Mouse (Mus musculus) frontal cortex, adult (tissue): ENCODE measurements around the gene Lag3.

Experiments used
- ATAC-seq: cut with Nextera tagmentation; 2 replicates; pipeline ENCODE4 v1.9.2; 2017; ENCODE audit warnings: mild to moderate bottlenecking, moderate library complexity, mixed read lengths; ENCODE audit not compliant: low TSS enrichment

Gene Lag3

DNA sequence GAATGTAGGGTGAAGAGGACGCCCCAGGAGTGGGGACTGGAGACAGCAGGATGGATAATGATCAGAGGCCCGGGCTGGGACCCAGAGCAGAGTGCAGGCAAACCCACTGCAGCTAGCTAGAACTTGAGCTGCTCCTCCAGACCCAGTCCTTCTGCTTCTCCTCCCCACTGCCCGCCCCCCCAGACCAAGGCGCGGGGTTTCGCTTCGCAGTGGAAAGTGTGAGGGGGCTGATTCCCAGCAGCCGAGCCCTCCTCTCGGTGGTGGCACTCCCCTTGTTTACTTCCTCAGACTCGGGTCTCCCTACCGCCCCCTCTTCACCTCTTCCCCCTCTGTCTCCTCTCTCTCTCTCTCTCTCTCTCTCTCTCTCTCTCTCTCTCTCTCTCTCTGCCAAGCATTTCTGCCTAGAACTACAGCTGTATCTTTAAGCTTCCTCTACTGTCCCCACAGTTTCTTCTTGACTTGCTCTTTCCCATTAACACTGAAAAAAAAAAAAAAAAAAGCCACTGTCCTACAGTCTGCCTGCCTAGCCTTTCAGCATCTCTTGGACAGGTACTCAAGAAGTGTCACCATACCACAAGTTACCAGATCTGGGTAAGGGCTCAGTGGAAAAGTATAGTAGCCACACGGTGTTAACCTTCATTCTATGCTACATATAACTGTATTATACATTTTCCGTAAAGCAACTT lies at the start of gene Lag3:
Gene Lag3 (minus strand): TSS at position 173 of the 686 bp plus-strand sequence.
- ATAC-seq: no peak

DNA sequence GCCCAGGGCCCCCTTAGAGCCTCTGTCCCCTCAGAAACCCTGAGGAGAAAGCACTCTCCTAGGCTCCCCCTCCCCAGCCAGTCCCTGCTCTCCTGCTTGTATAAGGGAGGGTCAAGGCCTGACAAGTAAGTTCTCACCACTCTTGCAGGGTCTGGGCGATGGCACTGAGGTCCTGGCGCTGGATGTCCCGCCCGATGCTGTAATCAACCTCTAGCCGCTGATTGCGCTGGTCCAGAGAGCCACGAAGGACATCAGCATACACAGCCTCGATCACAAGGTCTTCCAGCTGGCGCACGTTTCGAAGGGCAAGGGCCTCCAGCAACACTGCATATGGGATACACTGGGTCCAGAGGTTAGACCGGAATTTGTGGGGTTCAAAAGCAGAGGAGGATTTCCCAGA lies 49.5 kb upstream of the Lag3 start:
- ATAC-seq: no peak

DNA sequence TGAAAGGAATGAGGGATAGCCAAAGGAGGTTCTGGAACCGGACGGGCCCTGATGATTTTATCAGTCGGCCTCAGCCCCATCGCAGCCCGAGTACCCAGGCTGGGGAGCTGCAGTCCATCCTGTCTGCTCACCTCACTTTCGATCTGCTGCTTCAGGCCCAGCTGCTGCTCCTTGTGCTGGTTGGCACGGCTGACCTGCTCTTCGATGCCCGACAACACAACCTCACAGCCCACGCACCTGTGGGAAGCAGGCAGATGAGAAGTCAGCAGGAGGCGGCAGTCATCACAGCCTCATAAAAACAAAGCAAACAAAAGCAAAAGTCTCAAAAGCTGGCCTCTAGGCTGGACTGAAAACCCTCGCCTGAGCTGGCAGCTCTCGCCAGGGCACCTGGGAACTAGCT lies 48.5 kb upstream of the Lag3 start:
- ATAC-seq: no peak

DNA sequence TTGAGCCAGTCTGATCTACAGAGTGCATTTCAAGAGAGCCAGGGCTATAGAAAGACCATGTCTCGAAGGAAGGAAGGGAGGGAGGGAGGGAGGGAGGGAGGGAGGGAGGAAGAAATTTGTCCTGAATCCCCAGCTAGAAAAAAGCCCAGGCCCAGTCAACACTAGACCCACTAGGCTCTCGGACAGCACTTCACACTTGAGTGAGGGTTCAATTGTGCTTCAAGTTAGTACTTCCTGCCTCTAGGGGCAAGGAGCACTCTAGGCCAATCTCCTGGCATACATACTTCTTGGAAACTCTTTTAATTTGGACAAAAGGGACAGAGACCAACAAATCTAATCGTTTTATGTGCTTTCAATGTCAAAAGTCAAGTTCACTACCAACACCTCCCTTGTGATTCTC lies 46.6 kb upstream of the Lag3 start:
- ATAC-seq: no peak

DNA sequence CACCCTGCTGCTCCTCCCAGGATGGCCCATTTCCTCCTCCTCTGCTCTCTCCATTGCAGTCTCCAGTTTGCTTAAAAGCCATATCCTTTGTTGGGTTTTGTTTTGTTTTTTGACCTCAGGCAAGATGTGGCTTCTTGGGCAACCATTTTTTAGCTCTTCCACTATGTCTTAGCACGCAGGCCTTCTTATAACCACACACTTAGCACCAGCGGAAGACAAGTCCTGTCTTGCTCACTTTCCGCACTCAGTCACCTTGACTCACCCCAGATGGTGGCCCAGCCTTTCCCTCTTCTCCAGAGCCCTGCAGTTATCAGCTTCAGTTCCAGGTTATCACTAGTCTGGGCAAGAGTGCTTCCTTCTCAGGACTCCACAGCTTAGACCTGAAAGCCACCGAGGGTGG lies 43.7 kb upstream of the Lag3 start:
- ATAC-seq: no peak

DNA sequence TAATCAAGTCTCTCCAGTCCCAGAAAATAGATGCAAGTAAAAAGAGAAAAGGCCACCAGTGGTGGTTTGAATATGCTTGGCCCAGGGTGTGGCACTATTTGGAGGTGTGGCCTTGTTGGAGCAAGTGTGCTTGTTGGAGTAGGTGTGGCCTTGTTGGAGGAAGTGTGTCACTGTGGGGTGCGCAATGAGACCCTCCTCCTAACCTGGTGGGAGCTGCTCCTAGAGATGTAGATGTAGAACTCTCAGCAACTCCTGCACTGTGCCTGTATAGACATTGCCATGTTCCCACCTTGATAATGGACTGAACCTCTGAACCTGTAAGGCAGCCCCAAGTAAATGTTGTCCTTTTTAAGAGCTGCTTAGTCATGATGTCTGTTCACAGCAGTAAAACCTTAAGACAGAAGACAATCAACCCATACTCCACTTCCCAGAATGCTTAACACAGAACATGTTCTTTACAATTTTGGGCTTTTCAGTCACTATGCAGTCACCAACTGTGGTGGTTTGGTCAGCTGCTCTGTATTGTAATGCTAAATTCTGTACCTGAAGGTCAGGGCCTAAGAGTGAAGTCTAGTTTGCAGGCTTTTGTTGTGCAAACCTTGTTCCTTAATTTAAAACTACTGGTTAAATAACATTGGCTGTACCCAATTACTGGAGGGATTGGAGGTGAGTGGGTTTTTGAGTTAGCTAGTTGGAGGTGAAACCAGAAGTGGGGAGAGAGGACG lies 42.6 kb upstream of the Lag3 start:
- ATAC-seq: no peak

DNA sequence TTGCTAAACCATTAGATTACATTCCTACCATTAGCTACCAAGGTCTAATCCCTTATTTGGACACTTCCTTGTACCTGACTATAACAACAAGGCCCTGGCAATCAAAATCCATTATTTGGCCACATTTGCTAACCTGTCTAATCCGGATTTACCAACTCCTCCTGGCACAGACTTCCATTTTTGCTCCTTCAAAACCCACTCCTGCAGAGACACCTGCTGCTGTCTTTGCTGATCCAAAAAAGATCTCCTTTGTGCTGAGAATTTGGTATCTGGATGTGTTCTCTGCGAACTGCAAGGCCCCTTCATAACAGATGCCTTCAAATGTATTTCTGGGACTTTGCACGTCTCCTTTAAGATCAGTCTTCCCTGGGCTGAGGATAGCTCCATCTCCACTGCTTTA lies 32.0 kb upstream of the Lag3 start:
- no peak for ATAC-seq

DNA sequence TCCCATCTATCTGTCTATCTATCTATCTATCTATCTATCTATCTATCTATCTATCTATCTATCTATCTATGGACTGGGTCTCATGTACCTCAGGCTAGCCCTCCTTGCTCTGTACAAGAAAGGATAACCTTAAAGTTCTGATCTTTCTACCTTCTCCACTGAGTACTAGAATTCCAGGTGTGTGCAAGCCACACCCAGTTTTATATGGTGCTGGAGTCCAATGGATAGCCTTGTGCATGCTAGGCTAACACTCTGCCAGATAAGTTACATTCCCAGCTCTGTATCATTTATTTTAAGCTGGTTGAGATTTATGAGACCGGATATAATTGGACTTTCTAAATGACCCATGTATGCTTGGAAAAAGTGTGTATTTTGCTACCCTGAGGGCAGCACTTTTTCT lies 30.2 kb upstream of the Lag3 start:
- no peak for ATAC-seq

DNA sequence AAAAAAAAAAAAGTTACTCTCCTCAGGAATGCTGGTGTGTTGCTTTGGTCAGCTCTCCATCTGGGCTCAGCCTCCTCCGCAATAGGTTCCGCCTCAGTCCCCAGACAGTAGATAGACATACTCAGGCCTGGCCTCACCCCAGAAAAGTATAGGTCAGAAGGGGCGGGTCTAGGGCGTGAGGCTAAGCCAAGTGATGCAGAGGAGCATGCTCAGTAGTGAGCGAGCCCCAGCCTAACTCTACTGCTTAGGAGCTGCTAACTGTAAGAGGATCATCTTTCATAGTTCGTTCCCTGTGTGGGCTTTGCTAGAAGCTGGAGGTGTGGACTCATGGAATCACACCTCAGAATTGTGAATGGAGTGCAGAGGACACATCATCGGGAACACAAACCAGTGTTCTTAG lies 27.0 kb upstream of the Lag3 start:
- no peak for ATAC-seq

DNA sequence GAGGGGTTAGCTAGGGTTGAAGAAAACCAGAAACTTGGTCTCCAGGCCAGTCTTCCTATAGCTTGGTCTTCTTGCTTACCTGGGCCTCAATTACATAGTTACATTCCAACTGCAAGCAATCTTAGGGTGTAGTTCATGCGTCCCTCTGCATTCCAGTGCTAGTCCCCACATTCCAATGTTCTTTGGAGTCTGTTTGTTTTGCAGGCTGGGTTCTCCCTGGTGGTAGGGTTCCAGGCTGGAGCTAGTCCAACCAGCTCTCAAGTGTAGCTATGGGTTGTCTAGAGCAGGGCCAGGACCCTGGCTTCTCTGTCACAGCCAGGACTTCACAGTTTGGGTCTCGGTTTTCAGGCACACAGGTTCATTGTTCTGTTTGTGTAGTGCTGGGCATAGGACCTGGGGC lies 26.0 kb upstream of the Lag3 start:
- no peak for ATAC-seq

DNA sequence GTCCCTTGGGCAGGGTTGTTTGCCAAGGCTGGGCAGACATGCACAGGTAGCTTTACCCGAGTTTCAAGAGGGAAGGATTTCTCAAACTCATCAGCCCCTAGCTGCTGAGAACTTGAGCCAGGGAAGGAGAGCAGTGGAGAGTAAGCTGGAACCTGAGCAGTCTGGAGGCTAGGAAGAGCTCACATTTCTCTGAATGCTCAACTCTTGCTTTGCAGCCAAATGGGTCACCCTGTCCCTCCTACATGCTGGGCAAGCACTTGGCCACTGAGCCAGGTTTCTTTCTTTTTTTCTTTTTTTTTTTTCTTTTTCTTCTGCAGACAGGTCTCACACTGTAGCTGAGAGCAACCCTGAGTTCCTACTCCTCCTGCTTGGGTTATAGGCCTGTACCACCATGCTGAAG lies 25.2 kb upstream of the Lag3 start:
- peak; percentile 47; the same call in 1 of the 2 replicates for ATAC-seq

DNA sequence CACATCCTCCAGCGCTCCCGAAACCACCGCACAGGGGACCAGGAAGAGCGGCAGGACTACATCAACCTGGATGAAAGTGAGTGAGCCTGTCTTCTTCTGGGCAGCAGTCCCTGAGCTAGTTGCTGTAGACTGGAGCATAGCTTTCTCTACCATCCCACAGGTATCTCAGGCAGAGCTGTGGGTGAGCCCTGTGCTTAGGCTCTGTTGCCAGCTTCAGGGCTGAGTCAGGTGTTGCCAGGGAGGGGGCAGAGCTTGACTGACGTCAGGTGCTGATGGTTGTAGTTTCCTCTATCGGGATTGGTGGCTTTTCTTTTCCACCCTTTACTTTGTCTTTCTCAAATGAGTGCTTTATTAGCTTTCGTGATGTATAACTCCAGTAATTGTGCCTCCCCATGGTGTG lies 23.2 kb upstream of the Lag3 start:
- ATAC-seq: no peak

DNA sequence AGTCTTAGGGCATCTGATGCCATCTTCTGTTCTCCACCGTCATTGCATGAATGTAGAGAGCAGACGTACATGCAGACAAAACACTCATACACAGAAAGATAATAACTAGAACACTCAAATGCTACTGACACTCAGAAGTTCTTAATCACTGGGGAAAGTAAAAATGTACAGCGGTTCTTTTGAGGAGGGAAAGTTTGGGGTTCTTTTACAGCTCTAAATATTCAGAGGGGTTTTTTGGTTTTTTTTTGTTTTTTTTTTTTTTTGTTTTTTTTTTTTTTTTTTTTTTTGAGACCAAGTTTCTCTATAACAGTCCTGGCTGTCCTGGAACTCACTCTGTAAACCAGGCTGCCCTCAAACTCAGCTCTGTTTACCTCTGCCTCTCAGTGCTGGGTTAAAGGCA lies 21.6 kb upstream of the Lag3 start:
- no peak for ATAC-seq

DNA sequence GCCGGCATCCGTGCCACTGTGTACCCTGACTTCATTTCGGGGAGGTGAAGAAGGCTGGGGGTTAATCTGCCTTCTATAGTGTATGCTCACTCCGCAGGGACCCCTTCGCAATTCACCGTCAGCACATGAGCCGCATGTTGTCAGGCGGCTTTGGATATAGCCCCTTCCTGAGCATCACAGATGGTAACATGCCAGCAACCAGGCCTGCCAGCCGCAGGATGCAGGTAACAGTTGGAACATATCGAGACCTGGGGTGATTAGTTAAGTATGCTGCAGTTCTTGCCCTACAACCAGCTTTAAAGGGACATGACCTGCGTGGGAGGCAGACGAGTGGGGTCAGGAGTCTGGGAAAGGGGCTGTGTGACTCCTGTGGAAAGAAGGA lies 20.8 kb upstream of the Lag3 start:
- ATAC-seq: no peak

DNA sequence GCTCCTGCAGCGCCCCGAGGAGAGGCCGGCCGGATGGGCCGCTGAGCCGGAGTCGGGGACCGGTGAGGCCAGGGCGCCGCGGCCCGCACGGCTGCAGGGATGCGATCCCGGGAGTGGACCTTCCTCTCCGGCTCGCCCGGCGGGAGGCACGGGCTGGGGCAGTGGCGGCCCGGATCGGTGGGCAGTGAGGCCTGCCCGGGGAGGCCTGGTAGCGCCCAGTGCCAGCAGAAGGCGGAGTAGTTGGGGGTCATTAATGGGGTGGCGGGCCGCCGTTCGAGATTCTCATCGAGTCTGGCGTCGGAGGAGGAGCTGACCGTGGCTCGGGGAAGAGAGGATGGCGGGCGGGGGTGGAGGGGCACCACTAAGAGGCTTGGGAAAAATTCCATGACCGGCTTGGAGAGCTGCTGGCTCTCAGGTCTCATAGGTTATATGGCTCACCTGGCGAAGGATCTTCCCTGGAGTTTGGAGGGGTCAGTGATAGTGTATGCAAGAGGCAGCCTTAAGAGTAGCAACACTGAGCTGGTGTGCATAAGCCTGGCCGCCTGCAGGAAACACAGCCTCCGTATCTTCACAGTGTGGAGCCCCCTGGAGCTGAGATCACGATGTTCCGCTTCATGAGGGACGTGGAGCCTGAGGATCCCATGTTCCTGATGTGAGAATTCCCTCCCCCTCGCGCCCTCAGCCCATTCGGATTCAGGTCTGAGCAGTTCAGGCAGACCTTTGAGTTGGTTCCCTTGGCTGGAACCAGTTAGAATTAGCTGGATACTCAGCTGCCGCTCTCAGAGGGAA lies 20.2 kb upstream of the Lag3 start:
- peak; percentile 22; the same call in 1 of the 2 replicates for ATAC-seq

DNA sequence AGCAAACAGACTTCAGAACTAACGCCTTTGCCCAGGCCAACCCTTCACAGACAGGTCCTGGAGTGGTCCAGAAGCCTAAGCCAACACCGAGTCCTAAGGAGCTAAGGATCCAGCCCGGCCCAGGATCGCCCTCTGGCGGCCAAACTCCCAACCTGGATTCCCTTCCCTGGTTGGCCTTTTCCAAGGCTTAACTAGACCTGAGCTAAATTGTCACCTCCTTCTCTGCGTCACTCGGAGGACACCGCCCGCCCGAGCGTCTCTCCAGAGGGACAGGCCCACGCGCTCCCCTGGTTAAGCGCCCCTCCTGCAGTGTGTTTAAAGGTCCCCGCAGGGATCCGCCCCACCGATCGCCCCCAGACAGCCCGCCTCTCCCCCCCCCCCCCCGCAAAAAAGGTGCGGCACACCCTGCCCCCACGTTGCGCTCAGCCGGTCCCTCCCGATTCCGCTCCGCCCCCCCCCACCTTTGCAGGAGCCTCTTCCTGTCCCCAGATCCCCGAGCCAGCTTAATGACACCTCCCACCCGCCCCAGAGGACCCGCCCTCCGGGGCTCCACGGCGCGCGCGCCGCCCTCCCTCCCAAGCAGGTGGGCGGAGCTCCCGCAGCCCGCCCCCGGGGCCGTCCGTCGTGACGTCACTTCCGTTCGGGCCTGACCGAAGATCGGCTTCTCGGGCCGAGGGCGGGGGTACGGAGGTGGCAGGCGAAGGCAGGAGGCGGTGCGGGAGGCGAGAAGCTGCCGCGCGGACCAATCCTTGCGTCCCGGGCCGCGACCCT lies 19.4 kb upstream of the Lag3 start, which contains the start of gene Mlf2:
Gene Mlf2 (plus strand): TSS at position 633 of the 771 bp plus-strand sequence.
- peak; percentile 87 for ATAC-seq

DNA sequence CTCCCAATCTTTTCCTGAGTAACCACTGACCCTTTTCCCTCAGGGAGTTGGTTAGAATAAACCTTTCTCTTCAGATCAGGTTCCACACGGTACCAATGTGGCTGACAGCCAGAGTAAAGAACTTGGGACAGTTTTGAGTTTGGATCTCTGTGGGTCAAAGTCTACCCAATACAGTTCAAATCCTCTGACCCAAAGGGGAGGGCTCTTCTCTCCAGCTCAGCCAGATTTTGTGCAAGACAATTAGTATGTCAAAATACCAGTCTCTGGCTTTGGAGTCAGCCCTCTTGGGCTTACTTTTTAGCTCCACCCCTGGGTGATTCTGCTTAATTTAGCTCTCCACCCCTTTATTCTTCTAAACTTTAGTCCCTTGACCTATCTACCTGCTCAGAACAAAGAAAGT lies 18.7 kb upstream of the Lag3 start:
- ATAC-seq: no peak

DNA sequence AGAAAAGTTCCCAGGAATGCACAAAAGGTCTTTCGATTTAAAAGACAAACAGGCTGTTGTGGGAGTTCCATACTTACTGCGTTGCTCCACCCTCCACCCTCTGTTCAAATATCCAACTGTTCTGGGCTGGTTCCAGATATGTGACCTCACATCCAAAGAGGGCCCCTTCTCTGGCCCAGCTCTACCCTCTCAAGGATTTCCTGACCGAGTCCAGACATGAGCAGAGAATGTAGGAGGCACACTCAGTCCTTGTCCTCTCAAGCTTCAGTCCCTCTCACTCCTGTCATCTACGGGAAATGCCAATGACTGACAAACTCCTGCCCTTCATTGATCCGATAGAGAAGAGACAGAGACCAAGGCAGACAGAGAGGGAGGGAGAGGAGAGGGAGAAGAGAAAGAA lies 14.4 kb upstream of the Lag3 start:
- no peak for ATAC-seq

DNA sequence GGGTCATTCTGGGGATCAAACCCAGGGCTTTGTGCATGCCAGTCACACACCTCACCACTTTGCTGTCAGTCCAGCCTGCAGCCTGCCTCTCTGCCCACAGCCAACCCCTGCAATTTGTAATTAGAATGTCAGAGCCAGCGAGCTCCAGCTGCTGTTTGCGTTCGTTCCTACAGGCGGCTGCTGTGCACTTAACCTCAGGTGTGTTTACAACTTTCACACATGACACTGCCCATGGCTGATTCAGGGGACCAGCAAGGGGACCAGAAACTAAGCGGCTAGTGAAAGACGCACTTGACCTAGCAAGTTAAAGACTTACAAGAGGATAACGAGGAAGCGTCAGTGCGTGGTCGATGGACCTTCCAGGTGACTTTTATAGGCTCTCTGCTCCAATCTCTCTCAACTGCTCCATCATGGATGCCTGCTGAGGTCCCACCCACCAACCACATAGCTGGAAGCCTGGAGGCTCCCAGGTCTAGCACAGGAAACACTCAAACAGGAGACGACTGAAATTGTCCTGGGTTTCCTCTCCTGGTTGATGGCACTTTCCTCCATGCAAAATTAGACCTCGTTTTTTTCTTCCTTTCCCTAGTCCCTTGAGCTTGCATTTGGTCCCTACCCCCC lies 13.8 kb upstream of the Lag3 start:
- no peak for ATAC-seq

DNA sequence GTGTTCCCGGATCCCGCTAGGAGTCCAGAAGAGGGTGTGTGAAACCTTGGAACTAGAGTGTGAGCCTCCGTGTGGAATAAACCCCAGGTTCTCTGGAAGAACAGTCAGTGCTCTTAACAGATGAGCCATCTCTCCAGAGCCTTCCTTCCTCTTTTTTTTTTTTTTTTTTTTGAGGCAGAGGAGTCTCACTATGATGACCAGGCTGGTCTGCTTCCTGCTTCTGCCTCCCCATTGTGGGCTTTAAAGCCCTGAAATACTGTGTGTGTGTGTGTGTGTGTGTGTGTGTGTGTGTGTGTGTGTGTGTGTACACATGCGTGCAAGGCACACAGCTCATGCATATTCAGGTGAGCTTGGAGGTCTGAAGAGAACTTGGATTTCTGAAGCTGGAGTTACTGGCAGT lies 10.0 kb upstream of the Lag3 start:
- ATAC-seq: no peak

DNA sequence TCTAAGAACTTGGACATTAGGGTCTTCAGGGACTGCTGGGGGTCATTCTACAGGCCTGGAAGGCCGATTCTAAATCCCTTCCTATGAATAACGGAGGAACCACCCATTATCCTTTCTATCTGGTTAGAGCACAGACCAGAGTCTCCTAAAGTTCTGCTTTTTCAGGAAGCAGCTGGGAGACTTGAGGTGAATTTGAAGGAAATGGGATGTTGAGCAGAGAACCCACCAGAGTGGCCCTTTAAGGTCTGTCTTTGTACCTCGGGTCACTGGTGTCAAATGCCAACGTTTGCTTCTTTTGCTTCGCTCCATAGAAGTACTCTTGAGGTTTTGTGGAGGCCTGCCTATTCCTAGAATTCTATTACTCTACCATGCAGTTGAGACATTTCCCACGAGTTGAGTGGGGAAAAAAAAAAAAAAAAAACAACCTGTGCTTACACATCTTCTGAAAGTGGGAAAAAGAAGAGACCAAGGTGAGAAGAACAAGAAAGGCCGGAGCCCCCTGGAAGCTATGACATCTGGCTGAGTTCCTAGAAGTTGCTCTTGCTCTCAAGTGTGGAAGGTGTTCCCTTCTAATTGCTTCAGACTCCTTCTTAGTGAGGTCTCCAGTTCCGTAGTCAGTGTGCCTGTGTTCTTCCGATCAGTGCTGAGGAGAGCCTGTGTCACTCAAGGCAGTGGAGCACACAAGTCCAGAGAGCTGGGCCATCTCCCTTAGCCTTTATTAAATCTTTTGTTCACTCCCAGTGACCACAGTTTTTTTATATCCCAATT lies 9.0 kb upstream of the Lag3 start:
- no peak for ATAC-seq
